ENCODE assay signal across 8 mouse cellular contexts in genomic region chr17:31563632-31564014, GRCm38 (mm10). TPM values are rescaled to one million over a fixed set of nuclear protein-coding genes. Genes with fewer than 3 reads are reported as not detected.
DNase-seq lines count a peak whose midpoint lies in the region; ATAC-seq and TF ChIP-seq lines count a peak whose summit lies in the region.

No protein-coding gene starts in this region.

- peak overlapping the region; percentile 79 for H3K9ac ChIP-seq in heart, embryonic 14.5 days (ENCODE audit: low read length)
- peak overlapping the region; percentile 57 for H3K9ac ChIP-seq in lung, embryonic 15.5 days

- no peak for TF ChIP-seq CTCF in cortical plate, adult 2 months (IDR thresholded peaks at IDR 0.05; ENCODE audit: extremely low read depth, insufficient read depth, low read length)

- TF ChIP-seq POLR2A in cortical plate, adult 2 months (IDR thresholded peaks at IDR 0.05; ENCODE audit: extremely low read depth, insufficient read depth, low read length), result no peak

- peak overlapping the region; percentile 57 for H3K4me3 ChIP-seq in cortical plate, adult 2 months (ENCODE audit: insufficient read depth, low read length)
- H3K4me3 ChIP-seq in heart, embryonic 14.5 days (ENCODE audit: control insufficient read depth in 1 of 2, insufficient read depth in 1 of 2, low read depth in 1 of 2, low read length in 2 of 2), result peak overlapping the region; percentile 47 to 83
- peak overlapping the region; percentile 94 for H3K4me3 ChIP-seq in lung, embryonic 15.5 days

- no peaks in the 10 kb centered on the region for H3K9me3 ChIP-seq in heart, embryonic 14.5 days (ENCODE audit: control insufficient read depth, low read length)
- H3K9me3 ChIP-seq in lung, embryonic 15.5 days, result no peaks in the 10 kb centered on the region

- peak; percentile 19 for DNase-seq in right cerebral cortex, adult 18-20 months
- no peak for DNase-seq in right cerebral cortex, postnatal 36 days (ENCODE audit: low spot score in 2 of 2)
- DNase-seq in kidney, postnatal 14 days, result peak; percentile 52
- peak; percentile 29 for DNase-seq in right cerebral cortex, postnatal 25 days
- DNase-seq in retina, postnatal 1 day, result no peak

- no peaks in the 10 kb centered on the region for H3K27me3 ChIP-seq in heart, embryonic 14.5 days (ENCODE audit: control insufficient read depth, insufficient read depth, low read length)
- H3K27me3 ChIP-seq in lung, embryonic 15.5 days, result no peaks in the 10 kb centered on the region

- ATAC-seq in heart, embryonic 14.5 days (ENCODE audit: insufficient number of reproducible peaks, insufficient read depth, low FRiP score, low read depth), result no peak
- ATAC-seq in lung, embryonic 15.5 days (ENCODE audit: borderline replicate concordance, extremely low read depth, low FRiP score, low TSS enrichment), result no peak

- peaks cover 8% of the 10 kb centered on the region for H3K4me1 ChIP-seq in cortical plate, adult 2 months (ENCODE audit: control insufficient read depth, insufficient read depth, low read length)
- peaks cover 14 to 23% of the 10 kb centered on the region in 2 experiments for H3K4me1 ChIP-seq in heart, embryonic 14.5 days (ENCODE audit: control insufficient read depth in 2 of 2, insufficient read depth in 2 of 2, low read length in 2 of 2)
- H3K4me1 ChIP-seq in lung, embryonic 15.5 days, result peaks cover 31% of the 10 kb centered on the region

- 14% methylated on average over 12 of the region's 12 CpGs for WGBS in heart, embryonic 14.5 days
- 12% methylated on average over 12 of the region's 12 CpGs for WGBS in lung, embryonic 15.5 days

- peak overlapping the region; percentile 75 for H3K4me2 ChIP-seq in heart, embryonic 14.5 days (ENCODE audit: low read length)
- H3K4me2 ChIP-seq in lung, embryonic 15.5 days, result peak overlapping the region; percentile 63

- H3K27ac ChIP-seq in cortical plate, adult 2 months (ENCODE audit: insufficient read depth, low read length), result peak overlapping the region; percentile 25; the same call in 1 of the 2 replicates
- peak overlapping the region; percentile 90 to 99 for H3K27ac ChIP-seq in heart, embryonic 14.5 days (replicated peaks in 1 of 2; ENCODE audit: control insufficient read depth in 1 of 2, insufficient read depth in 1 of 2, low read depth in 2 of 2, low read length in 2 of 2)
- H3K27ac ChIP-seq in lung, embryonic 15.5 days, result peak overlapping the region; percentile 91

- no peaks in the 10 kb centered on the region for H3K36me3 ChIP-seq in heart, embryonic 14.5 days (ENCODE audit: control insufficient read depth, insufficient read depth, low read length)
- no peaks in the 10 kb centered on the region for H3K36me3 ChIP-seq in lung, embryonic 15.5 days

RNA-seq across cellular contexts. Expression of gene Pknox1, which starts 0.9 kb away (rescaled TPM):
- 16.3 and 18.0 TPM in 2 replicates for polyA plus RNA-seq in cortical plate, adult 2 months (2012; rRNA removed)
- polyA plus RNA-seq in heart, embryonic 14.5 days (2014; fragmentation: Nextera tagmentation; extraction: Ambion mirVana), result 19.1 and 19.4 TPM in 2 replicates
- polyA plus RNA-seq in lung, embryonic 15.5 days (2015; fragmentation: Nextera tagmentation; extraction: Ambion mirVana), result 41.6 and 42.4 TPM in 2 replicates

RNA-seq across cellular contexts. Expression of gene Ndufv3, which starts 43.7 kb away (rescaled TPM):
- 325 and 346 TPM in 2 replicates for polyA plus RNA-seq in cortical plate, adult 2 months (2012; rRNA removed)
- 748 and 805 TPM in 2 replicates for polyA plus RNA-seq in heart, embryonic 14.5 days (2014; fragmentation: Nextera tagmentation; extraction: Ambion mirVana)
- 237 and 240 TPM in 2 replicates for polyA plus RNA-seq in lung, embryonic 15.5 days (2015; fragmentation: Nextera tagmentation; extraction: Ambion mirVana)

RNA-seq across cellular contexts. Expression of gene Wdr4, which starts 43.8 kb away (rescaled TPM):
- 24.4 and 26.6 TPM in 2 replicates for polyA plus RNA-seq in cortical plate, adult 2 months (2012; rRNA removed)
- polyA plus RNA-seq in heart, embryonic 14.5 days (2014; fragmentation: Nextera tagmentation; extraction: Ambion mirVana), result 16.7 and 17.9 TPM in 2 replicates
- polyA plus RNA-seq in lung, embryonic 15.5 days (2015; fragmentation: Nextera tagmentation; extraction: Ambion mirVana), result 38.0 and 39.9 TPM in 2 replicates

Comparison
In these comparisons a context has a peak if more than half of its experiments do, and no peak if none do; other contexts are left out.
1. DNase-seq: peak in right cerebral cortex, adult 18-20 months (single experiment), kidney, postnatal 14 days (single experiment) and right cerebral cortex, postnatal 25 days (single experiment); none in right cerebral cortex, postnatal 36 days (0 of 2) and retina, postnatal 1 day (single experiment).
2. H3K27ac ChIP-seq: peak in every context shown above with its lines; median percentile 94 in heart, embryonic 14.5 days; 91 in lung, embryonic 15.5 days; 25 in cortical plate, adult 2 months.
3. Peak in every context shown above with its lines, with median percentiles within 50 percentile points of each other: H3K4me3 ChIP-seq.